Mouse (Mus musculus) cerebellum, adult 11 months (tissue): ENCODE results near the gene Mgll.

Source experiments
- DNase-seq: peaks from one replicate; pipeline ENCODE4 v3.0.0; 2022

Mgll gene

DNA sequence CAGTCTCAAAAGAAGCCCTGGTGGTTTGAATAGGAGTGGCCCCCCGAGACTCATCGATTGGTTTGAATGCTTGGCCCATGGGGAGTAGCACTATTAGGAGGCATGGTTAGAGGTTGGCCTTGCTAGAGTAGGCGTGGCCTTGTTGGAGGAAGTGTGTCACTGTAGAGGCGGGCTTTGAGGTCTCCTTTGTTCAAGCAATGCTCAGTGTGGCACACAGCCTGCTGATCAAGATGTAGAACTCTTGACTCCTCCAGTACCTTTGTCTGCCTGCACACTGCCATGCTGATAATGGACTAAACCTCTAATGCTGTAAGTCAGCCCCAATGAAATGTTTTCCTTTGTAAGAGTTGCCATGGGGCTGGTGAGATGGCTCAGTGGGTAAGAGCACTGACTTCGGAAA is 108.5 kb downstream of the Mgll start:
- no peak for DNase-seq

DNA sequence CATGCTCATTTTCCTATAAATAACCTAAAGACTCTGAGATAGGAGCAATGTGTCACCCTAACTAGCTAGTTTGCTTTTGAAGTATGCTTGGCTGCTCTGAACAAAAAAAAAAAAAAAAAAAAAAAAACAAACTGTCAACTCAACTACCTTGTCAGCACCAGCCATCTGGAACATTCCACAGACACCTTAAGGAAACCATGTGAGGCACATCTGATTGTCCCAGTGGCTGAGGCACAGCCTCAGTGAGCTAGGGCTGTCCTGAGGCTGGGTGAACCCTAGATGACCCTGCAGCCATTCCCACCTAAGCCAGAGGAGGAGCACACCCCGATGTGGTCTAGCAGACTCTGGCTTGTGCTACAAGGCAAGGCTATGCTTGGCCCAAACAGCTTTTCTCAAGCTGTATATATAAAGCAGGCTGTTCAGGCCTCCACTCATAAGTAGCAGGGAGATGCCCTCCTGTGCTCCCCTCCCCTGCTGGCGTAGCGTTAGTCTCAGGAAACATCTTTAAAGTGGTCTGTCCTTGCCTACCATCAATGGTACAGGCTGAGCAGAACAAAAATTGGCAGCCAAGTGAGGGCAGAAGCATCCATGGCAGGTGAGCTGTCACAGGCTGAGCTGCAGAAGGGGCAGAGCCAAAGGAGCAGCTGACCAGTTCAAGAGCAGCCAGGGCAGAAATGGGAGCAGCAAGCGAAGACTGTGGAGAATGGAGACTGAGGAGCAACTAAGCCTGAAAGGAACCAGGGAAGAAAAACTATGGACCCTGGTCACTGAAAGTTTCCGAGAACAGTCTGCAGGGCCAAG is 109.3 kb downstream of the Mgll start:
- no peak for DNase-seq

- DNase-seq, result no peak
These were observed 110.8 kb downstream of the Mgll start for GRCm38 (mm10) chr6:88835047-88835446.

- DNase-seq, result no peak
These were observed 112.1 kb downstream of the Mgll start for GRCm38 (mm10) chr6:88836178-88836819.

DNA sequence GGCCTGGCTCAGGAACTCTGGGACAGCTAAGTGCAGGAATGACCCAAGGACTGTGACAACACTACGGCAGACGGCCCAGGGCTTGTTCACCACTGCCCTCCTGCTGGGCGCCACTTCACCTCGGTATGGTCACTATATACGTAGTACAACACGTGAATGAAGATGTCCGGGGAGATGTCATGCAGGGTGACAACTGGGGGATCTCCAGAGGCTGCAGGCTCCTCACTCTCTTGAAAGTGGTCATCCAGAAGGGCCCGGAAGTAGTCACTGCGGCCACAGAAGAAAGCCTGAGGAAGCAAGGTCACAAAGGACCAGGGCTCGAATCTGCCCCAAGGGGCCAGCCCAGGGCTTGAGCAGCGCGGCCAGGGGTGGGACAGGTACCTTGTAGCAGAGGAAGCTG is 113.8 kb downstream of the Mgll start:
- no peak for DNase-seq

- peak; percentile 30 for DNase-seq
These were observed 114.4 kb downstream of the Mgll start for GRCm38 (mm10) chr6:88838613-88839012.

GRCm38 (mm10) chr6:88839135-88839970 is 115.1 kb downstream of the Mgll start:
- peak; percentile 63 for DNase-seq

GRCm38 (mm10) chr6:88840211-88840610 is 116.0 kb downstream of the Mgll start:
- no peak for DNase-seq

DNA sequence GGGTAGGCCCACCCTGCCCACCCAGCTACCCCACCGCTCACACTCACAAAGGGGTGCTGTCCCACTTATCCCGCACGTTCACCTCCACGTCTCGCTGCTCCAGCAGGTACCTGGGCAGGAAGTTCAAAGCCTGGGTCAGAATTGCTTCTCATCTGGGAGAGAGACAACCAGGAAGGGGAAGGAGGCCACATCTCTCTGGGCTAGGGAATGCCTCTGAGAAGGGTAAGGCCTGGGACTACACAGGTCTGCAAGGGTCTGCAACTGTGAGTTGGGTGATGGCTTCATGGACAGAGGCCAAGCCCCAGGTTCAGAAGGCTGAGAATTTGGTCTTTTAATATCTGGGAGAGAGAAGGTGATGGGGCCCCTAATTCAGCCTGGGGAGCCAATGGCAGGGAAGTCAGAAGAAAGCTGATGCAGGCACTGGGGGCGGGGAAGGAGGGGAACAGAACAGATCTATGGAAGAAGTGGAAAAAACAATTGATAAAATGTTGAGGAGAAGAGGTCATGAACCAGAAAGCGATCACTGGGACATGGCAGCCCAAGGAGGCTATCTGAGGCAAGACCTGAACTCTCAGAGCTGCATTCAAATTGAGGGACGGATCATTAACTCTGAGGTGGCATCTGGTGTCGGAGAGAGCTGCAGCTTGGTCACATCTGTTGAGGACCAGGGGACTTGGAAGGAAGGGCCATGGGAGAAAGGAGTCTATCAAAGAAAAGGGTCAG is 116.7 kb downstream of the Mgll start:
- DNase-seq, result peak; percentile 41

DNA sequence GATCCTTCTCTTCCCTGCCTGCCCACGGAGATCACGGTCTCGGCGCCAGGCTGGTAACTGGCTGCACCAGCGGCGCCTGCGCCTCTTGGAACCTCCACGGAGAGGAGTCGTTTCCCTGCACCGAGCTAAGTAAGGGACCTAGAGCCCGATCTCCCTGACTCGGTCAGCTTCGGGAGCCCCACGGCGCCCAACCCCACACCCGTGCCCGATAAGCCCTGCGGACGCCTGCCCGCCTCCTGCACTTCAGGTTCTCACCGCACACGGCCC is 117.2 kb downstream of the Mgll start:
- DNase-seq, result no peak

DNA sequence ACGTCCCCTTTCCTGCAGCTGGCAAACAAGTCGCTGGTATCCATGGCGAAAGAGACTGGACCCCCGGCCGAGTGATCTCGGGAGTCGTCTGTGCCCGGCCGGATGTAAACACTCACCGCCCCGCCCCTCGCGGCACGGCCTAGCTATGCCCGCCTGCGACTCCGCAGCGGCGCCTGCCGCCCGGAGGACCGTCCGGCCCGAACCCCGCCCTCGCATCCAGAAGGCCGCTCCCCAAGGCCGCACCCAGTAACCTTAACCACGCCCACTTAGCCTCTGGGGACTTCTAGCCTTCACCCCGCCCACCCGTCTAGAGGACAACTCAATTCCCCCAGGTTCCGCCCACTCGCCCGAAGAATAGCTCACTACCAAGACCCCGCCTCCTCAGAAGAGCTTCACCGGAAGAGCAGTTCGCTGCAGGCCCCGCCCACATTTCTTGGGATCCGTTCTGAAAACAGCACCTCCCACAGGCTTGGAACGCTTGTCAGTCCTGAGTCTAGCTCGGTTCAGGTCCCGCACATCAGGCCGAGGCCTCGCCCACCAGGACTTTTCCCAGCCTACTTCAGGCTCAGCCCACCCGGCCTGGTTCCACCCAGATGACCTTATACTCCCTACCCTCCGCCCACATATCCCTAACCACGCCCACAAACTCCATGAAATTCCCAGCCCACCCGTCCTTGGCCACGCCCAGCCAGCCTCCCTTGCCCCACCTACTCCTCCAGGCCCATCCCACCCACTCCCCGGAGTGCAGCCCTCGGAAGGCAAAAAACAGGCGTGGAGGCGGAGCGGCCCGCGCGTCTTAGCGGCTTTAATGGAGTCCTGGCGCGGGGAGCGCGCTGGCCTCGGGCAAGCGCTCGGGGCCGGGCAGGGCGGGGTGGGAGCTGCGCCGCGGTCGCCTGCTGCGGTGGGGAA is 117.8 kb downstream of the Mgll start, which contains the start of gene Abtb1:
Abtb1 (minus strand) TSS at position 204 of the 909 bp plus-strand sequence.
- peak; percentile 99 for DNase-seq

DNA sequence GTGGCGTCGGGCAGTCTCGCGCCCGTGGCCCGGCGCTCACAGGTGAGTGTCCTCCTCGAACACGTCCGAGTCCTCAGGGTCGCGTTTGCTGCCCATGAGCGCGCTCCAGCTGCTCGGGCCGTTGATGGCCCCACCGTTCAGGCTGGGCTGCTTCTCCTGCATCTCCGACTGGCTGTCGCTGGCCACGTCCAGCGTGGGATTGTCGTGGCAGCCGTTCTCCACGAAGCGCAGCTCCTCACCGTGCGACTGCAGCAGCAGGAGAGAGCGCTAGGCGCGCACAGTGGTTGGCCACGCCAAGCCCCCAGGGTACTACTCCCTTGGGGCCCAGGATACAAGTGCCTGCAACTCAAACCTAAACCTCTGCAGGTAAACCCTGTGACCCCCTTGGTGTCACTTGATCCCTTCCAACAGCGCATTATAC is 118.5 kb downstream of the Mgll start:
- no peak for DNase-seq

- no peak for DNase-seq
These were observed 119.0 kb downstream of the Mgll start for GRCm38 (mm10) chr6:88843241-88843640.

DNA sequence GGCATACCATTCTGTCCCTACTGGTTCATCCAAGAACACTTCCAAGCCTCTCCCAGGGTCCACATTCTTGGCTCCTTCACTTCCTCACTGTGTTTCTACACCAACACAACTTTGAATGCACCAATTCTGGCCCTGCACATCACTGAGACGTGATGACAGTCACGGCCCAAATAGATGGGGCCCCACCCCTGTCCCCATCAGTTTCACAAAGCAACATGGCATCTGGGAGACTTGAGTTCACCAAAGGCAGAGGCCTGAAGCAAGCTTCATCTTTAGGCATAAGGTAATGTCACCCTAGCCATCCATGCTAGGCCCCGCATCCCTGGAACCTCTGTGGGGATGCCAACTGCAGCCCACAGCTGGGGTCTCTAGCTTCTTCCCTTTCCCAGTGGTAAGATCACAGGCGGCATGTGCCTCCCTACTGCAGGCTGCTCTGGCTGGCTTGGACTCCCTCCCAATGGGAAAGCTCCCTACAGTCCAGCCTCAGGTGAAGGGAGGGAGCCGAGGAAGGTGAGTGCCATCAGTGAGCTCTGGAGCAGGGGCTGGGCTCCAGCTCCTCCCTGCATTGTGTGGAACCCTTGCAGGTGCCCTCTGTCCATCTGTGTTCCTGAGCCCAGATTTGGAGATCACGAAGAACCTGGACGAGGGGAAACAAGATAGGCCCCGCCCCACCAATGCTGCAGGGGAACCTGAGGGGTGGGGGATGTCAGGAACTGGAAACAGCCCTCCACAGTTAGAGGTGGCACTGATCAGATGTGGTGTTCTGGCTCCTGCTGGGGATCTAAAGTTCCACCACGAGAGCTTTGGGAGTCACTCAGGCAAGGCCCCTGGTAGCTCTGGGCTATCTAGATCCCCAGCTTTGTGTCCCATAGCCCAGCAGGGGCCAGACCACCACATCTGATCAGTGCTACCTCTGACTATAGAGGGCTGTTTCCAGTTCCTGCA is 119.8 kb downstream of the Mgll start:
- peak; percentile 34 for DNase-seq

DNA sequence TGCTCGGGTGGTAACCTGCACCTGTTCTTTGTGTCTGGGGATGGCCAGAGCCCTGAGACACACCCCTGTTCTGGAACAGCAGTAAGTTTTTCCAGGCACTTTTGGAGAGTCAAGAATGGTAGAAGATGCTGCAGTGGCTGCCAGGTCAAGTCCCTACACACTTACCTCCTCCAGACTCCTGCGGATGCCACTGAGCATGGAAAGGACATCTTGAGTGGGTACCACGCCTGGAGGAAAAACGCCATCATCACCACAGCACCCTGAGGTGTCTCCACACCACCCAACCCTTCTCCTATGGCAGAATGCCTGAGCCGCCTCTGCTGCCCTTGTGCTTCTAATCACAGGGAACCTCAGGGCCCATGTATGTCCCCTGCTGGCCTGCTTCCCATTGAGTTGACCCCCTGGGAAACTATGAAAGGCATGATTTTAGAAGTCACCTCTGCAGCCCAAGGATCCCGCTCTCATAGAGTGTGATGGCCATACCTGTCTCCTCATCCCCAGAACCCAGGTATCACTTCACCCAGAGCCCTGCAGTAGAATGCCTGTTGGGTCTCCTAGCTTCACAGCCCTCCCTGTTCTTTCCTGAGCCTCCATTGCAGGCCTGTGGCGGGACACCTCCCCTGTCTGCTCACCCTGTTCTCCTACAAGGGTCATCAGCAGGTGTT is 120.8 kb downstream of the Mgll start:
- peak; percentile 26 for DNase-seq

DNA sequence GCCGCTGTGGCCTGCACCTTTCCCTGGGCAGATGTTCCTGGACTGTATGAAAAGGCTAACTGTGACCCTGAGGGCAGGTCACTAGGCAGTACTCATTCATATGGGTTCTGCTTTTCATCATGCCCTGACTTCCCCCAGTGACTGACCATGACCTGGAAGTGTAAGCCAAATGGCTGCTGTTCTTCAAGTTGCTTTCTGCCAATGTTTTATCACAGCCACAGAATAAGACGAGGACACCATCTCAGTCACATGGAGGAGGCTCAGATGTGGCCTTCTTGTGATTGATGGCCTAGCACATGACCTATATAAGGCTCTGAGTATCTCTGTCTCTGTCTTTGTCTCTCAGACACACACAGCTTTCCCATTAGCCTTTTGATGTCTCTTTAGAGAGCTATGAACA is 123.4 kb downstream of the Mgll start:
- no peak for DNase-seq

DNA sequence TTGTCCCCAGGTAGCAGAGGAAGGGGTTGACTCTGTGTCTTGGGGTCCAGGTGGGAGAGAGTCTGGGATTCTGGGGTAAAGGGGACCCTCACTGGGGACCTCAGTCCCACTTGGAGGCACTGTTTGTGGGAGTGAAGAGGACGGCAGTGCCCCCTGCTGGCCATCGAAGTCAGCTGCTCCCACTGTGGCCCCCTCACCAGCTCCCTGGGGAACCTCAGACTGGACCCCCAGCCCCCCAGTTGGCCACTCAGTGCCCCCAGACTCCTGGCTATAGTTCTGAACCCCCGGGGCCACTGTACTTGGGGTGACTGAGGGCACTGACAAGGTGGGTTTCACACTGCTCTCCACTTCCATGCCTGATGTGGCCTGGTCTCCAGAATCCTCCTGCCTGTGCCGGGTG is 125.1 kb downstream of the Mgll start:
- peak; percentile 42 for DNase-seq

DNA sequence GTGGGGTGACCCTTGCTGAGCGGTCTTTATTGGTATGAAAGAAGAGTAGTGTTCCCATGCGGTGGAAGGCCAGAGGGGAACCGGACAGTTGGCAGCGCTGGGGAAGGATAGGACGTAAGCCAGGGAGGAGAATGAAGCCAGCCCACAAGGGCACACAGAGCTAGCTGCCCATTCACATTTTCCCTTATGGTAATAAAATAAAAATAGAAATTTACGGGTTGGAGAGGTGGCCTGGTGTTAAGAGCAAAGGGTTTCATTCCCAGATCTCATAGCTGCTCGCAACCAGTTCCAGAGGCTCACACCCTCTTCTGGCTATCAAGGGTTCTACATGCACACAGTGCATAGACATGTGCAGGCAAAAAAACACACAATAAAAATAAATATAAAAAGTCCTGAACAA is 125.8 kb downstream of the Mgll start:
- DNase-seq, result peak; percentile 35

DNA sequence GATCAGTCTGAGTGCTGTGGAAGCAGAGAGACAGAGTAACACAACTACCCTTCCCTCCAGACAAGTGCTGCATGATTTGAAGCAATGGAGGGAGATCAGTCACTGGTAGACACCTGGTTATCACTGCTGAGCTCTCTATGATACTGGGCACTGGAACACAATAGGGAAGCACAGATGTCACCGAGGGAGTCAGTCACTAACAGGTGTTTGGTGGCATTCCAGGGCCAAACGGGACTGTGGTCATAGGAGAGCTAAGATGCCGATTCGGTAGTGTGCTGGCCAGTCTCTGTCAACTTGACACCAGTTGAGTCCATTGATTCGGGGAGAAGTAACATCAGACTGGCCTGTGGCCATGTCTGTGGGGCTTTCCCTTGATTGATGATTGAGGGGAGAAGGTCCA is 130.3 kb downstream of the Mgll start:
- no peak for DNase-seq

GRCm38 (mm10) chr6:88855636-88856035 is 131.4 kb downstream of the Mgll start:
- peak; percentile 70 for DNase-seq
